Mouse (Mus musculus): ENCODE data around the gene Gclm. TPM values are rescaled to one million over a fixed set of nuclear protein-coding genes. Genes with fewer than 3 reads are reported as not detected.

The Gclm gene
- total and polyA plus RNA-seq, 2 experiments from 2014 or later: 27.7 to 51.2 TPM

- Histone ChIP-seq H3K4me3 (ENCODE audit: low read depth, low read length) (no peak overlapping the region), H3K27ac (ENCODE audit: low read depth, low read length) (no peak overlapping the region), H3K9me3 (ENCODE audit: low read length) (no peaks in the 10 kb centered on the region), H3K27me3 (ENCODE audit: insufficient read depth, low read length) (no peaks in the 10 kb centered on the region), H3K4me1 (ENCODE audit: insufficient read depth, low read length) (0 out of 2 replicates have a peak, but pooled peaks cover 3% of the 10 kb centered on the region), H3K9ac (replicated peaks; ENCODE audit: low read length, poor library complexity, severe bottlenecking) (no peak overlapping the region), H3K36me3 (ENCODE audit: insufficient read depth, low read length) (no peaks in the 10 kb centered on the region), H3K4me2 (ENCODE audit: low read depth, low read length, poor library complexity, severe bottlenecking) (no peak overlapping the region)
- WGBS: 20% methylated on average over 2 of the region's 2 CpGs
- DNase-seq (ENCODE audit: low spot score) (peak; percentile 83), ATAC-seq (ENCODE audit: low FRiP score) (no peak)
- TF ChIP-seq CTCF (IDR thresholded peaks at IDR 0.05): peak; percentile 99
These were observed 66.7 kb downstream of the Gclm start for GRCm38 (mm10) chr3:122312078-122312477.

DNA sequence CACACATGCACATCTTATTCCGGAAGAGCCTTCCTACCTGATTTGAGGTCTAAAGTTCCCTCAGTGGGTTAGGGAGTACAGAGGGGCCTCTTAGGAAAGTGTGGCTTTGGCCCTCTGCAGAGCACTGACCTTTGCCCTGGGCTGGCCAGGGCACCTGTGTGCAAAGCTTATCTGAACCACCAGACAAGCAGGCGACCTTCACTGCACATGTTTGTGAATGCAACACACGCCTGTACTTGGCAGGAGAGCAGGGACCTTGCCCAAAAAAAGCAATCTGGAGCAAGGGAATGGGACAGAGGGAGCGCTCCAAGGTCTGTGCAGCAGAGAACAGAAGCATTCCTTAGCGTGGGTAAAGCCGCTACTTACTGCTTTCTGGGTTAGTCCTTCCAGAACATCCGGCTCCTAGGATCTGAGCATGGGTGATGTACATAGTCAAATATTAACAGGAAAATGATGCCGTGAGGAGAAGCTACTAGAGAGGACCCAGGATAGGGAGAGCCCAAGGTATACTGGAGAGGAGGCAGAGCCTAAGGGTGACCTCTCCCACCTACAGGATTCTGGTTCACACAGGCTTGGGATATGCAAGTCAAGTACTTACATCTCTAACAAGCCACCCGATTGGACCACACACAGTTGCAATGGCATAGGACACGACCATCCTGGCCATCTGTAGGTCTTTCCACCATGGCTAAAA lies 67.7 kb downstream of the Gclm start:
- Histone ChIP-seq H3K4me3 (ENCODE audit: low read depth, low read length) (no peak overlapping the region), H3K4me2 (ENCODE audit: low read depth, low read length, poor library complexity, severe bottlenecking) (no peak overlapping the region), H3K9me3 (ENCODE audit: low read length) (no peaks in the 10 kb centered on the region), H3K27me3 (ENCODE audit: insufficient read depth, low read length) (no peaks in the 10 kb centered on the region), H3K9ac (replicated peaks; ENCODE audit: low read length, poor library complexity, severe bottlenecking) (no peak overlapping the region), H3K4me1 (ENCODE audit: insufficient read depth, low read length) (0 out of 2 replicates have a peak, but pooled peaks cover 3% of the 10 kb centered on the region), H3K36me3 (ENCODE audit: insufficient read depth, low read length) (no peaks in the 10 kb centered on the region), H3K27ac (ENCODE audit: low read depth, low read length) (no peak overlapping the region)
- WGBS: 82% methylated on average over 10 of the region's 10 CpGs
- DNase-seq (ENCODE audit: low spot score) (no peak), ATAC-seq (ENCODE audit: low FRiP score) (no peak)
- TF ChIP-seq CTCF (IDR thresholded peaks at IDR 0.05): no peak

GRCm38 (mm10) chr3:122313936-122314335 lies 68.6 kb downstream of the Gclm start:
- 57% methylated on average over 7 of the region's 7 CpGs for WGBS
- Histone ChIP-seq H3K4me3 (ENCODE audit: low read depth, low read length) (no peak overlapping the region), H3K9ac (replicated peaks; ENCODE audit: low read length, poor library complexity, severe bottlenecking) (no peak overlapping the region), H3K27me3 (ENCODE audit: insufficient read depth, low read length) (no peaks in the 10 kb centered on the region), H3K27ac (ENCODE audit: low read depth, low read length) (no peak overlapping the region), H3K4me1 (ENCODE audit: insufficient read depth, low read length) (0 out of 2 replicates have a peak, but pooled peaks cover 3% of the 10 kb centered on the region), H3K9me3 (ENCODE audit: low read length) (no peaks in the 10 kb centered on the region), H3K36me3 (ENCODE audit: insufficient read depth, low read length) (no peaks in the 10 kb centered on the region), H3K4me2 (ENCODE audit: low read depth, low read length, poor library complexity, severe bottlenecking) (no peak overlapping the region)
- ATAC-seq (ENCODE audit: low FRiP score): no peak
- TF ChIP-seq CTCF (IDR thresholded peaks at IDR 0.05): no peak
- no peak for DNase-seq (ENCODE audit: low spot score)

DNA sequence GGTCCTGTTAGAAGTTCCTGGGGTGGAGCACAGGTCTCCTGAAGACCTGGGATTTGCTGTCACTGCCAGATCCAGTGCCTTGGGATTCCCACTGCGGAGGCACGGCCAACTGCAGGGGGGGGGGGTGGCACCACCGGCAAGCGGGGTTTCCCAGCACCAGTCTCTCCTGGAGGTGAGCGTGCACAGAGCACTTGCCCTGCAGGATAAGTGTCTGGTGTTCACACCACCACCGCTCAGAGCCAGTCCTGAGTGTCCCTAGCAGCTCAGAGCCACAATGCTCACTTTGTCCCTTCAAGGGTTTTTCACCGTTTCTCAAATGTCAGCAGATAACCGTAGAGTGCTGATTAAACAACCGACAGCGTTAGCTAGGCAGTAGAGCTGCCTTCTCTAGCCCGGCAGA lies 71.3 kb downstream of the Gclm start:
- no peak overlapping the region for H3K4me3 ChIP-seq (ENCODE audit: low read depth, low read length)
- ATAC-seq (ENCODE audit: low FRiP score) (0 out of 2 replicates have a peak, but pooled peaks have one; percentile 19), DNase-seq (ENCODE audit: low spot score) (no peak)
- H3K27me3 ChIP-seq (ENCODE audit: insufficient read depth, low read length): no peaks in the 10 kb centered on the region
- no peak for TF ChIP-seq CTCF (IDR thresholded peaks at IDR 0.05)
- no peak overlapping the region for H3K27ac ChIP-seq (ENCODE audit: low read depth, low read length)
- no peaks in the 10 kb centered on the region for H3K9me3 ChIP-seq (ENCODE audit: low read length)
- no peak overlapping the region for H3K9ac ChIP-seq (replicated peaks; ENCODE audit: low read length, poor library complexity, severe bottlenecking)
- H3K4me2 ChIP-seq (ENCODE audit: low read depth, low read length, poor library complexity, severe bottlenecking): peak overlapping the region; percentile 13
- H3K4me1 ChIP-seq (ENCODE audit: insufficient read depth, low read length): 0 out of 2 replicates have a peak, but pooled peaks cover 3% of the 10 kb centered on the region
- no peaks in the 10 kb centered on the region for H3K36me3 ChIP-seq (ENCODE audit: insufficient read depth, low read length)
- WGBS: 15% methylated on average over 11 of the region's 11 CpGs

- TF ChIP-seq CTCF (IDR thresholded peaks at IDR 0.05): no peak
- no peak for ATAC-seq (ENCODE audit: low FRiP score)
- no peak overlapping the region for H3K4me3 ChIP-seq (ENCODE audit: low read depth, low read length)
- no peaks in the 10 kb centered on the region for H3K36me3 ChIP-seq (ENCODE audit: insufficient read depth, low read length)
- no peak overlapping the region for H3K4me2 ChIP-seq (ENCODE audit: low read depth, low read length, poor library complexity, severe bottlenecking)
- no peaks in the 10 kb centered on the region for H3K27me3 ChIP-seq (ENCODE audit: insufficient read depth, low read length)
- 0 out of 2 replicates have a peak, but pooled peaks cover 3% of the 10 kb centered on the region for H3K4me1 ChIP-seq (ENCODE audit: insufficient read depth, low read length)
- WGBS: 84% methylated on average over 6 of the region's 6 CpGs
- DNase-seq (ENCODE audit: low spot score): no peak
- H3K9ac ChIP-seq (replicated peaks; ENCODE audit: low read length, poor library complexity, severe bottlenecking): no peak overlapping the region
- H3K27ac ChIP-seq (ENCODE audit: low read depth, low read length): no peak overlapping the region
- H3K9me3 ChIP-seq (ENCODE audit: low read length): no peaks in the 10 kb centered on the region
These were observed 72.0 kb downstream of the Gclm start for GRCm38 (mm10) chr3:122317339-122317738.

MicroRNA genes within 50 kb of the gene (microRNA counts, 519-probe panel; counts per million panel counts)
- 528 counts per million, percentile 58 among the panel's probes with 10 or more counts for microRNA mmu-miR-760

Small RNAs within 50 kb of the gene (microRNA-seq; reads per million reads assigned to microRNA genes)
- gene Gm22903 (ENCODE audit: borderline number of aligned reads) (not detected), gene Mir760 (ENCODE audit: borderline number of aligned reads) (618 reads per million, percentile 69 among the genes with 10 or more reads in this experiment)

Other genes with a start within 250 kb of the Gclm start
- 2.9 and 7.7 TPM in 2 replicates for gene Abca4, start 201.1 kb upstream of the Gclm start, total RNA-seq (2014; rRNA removed)
- gene Abca4, start 201.1 kb upstream of the Gclm start, polyA plus RNA-seq (2015; fragmentation: Nextera tagmentation; extraction: Ambion mirVana): 0.94 TPM in 2 replicates
- 10.8 and 22.8 TPM in 2 replicates for gene Dnttip2, start 28.8 kb downstream of the Gclm start, total RNA-seq (2014; rRNA removed)
- gene Dnttip2, start 28.8 kb downstream of the Gclm start, polyA plus RNA-seq (2015; fragmentation: Nextera tagmentation; extraction: Ambion mirVana): 43.9 and 50.1 TPM in 2 replicates
- 11.4 and 27.2 TPM in 2 replicates for gene Bcar3, start 48.6 kb downstream of the Gclm start, total RNA-seq (2014; rRNA removed)
- 5.5 and 6.0 TPM in 2 replicates for gene Bcar3, start 48.6 kb downstream of the Gclm start, polyA plus RNA-seq (2015; fragmentation: Nextera tagmentation; extraction: Ambion mirVana)

All from midbrain, postnatal 0 days (tissue).